Mouse (Mus musculus): ENCODE measurements around the gene Dnah6. TPM values are rescaled to one million over a fixed set of nuclear protein-coding genes. Genes with fewer than 3 reads are reported as not detected.
A peak's percentile ranks its signal among the peaks of the same experiment; 100 is the strongest.

The Dnah6 gene
- polyA plus RNA-seq (2014; fragmentation: Nextera tagmentation; extraction: Ambion mirVana): 0.42 and 0.71 TPM in 2 replicates

GRCm38 (mm10) chr6:73221189-73221957, at the start of gene Dnah6:
TSS of gene Dnah6 (minus strand) at chr6:73221651.
- Histone ChIP-seq H3K9me3 (ENCODE audit: control insufficient read depth, low read length) (no peaks in the 10 kb centered on the region), H3K27ac (ENCODE audit: low read depth, low read length) (no peak within 1 kb of the TSS)

GRCm38 (mm10) chr6:73269374-73269773, 47.9 kb upstream of the Dnah6 start:
- no peak overlapping the region for H3K27ac ChIP-seq (ENCODE audit: low read depth, low read length)
- H3K4me1 ChIP-seq (replicated peaks; ENCODE audit: control insufficient read depth, insufficient read depth, low read length): no peaks in the 10 kb centered on the region
- no peak for ATAC-seq (ENCODE audit: low FRiP score)
- no peak overlapping the region for H3K4me2 ChIP-seq (replicated peaks; ENCODE audit: low read depth, low read length)
- H3K36me3 ChIP-seq (ENCODE audit: control insufficient read depth, insufficient read depth, low read length): 0 out of 2 replicates have a peak, but pooled peaks cover 2% of the 10 kb centered on the region
- no peak overlapping the region for H3K4me3 ChIP-seq (ENCODE audit: low read depth, low read length)
- DNase-seq (ENCODE audit: low spot score): no peak
- H3K9me3 ChIP-seq (ENCODE audit: control insufficient read depth, low read length): no peaks in the 10 kb centered on the region
- H3K9ac ChIP-seq (ENCODE audit: low read depth, low read length): no peak overlapping the region
- 96% methylated on average over 3 of the region's 3 CpGs for WGBS
- no peaks in the 10 kb centered on the region for H3K27me3 ChIP-seq (ENCODE audit: control insufficient read depth, insufficient read depth, low read length)

More at GRCm38 (mm10) chr6:73221189-73221957, at the start of gene Dnah6:
- Histone ChIP-seq H3K9ac (ENCODE audit: low read depth, low read length) (peak within 1 kb of the TSS; percentile 15; the same call in 1 of the 2 replicates), H3K36me3 (ENCODE audit: control insufficient read depth, insufficient read depth, low read length) (no peaks in the 10 kb centered on the region), H3K4me3 (ENCODE audit: low read depth, low read length) (peak within 1 kb of the TSS; percentile 30), H3K27me3 (ENCODE audit: control insufficient read depth, insufficient read depth, low read length) (no peaks in the 10 kb centered on the region), H3K4me1 (replicated peaks; ENCODE audit: control insufficient read depth, insufficient read depth, low read length) (no peaks in the 10 kb centered on the region), H3K4me2 (replicated peaks; ENCODE audit: low read depth, low read length) (peak within 1 kb of the TSS; percentile 42)
- DNase-seq (ENCODE audit: low spot score) (peak; percentile 87), ATAC-seq (ENCODE audit: low FRiP score) (peak; percentile 100)
- WGBS: 32% methylated on average over 25 of the region's 25 CpGs

GRCm38 (mm10) chr6:73267738-73268311, 46.4 kb upstream of the Dnah6 start:
- Histone ChIP-seq H3K27ac (ENCODE audit: low read depth, low read length) (no peak overlapping the region), H3K9ac (ENCODE audit: low read depth, low read length) (no peak overlapping the region), H3K4me1 (replicated peaks; ENCODE audit: control insufficient read depth, insufficient read depth, low read length) (no peaks in the 10 kb centered on the region), H3K9me3 (ENCODE audit: control insufficient read depth, low read length) (no peaks in the 10 kb centered on the region), H3K4me2 (replicated peaks; ENCODE audit: low read depth, low read length) (no peak overlapping the region), H3K27me3 (ENCODE audit: control insufficient read depth, insufficient read depth, low read length) (no peaks in the 10 kb centered on the region), H3K36me3 (ENCODE audit: control insufficient read depth, insufficient read depth, low read length) (0 out of 2 replicates have a peak, but pooled peaks cover 2% of the 10 kb centered on the region), H3K4me3 (ENCODE audit: low read depth, low read length) (no peak overlapping the region)
- no peak for DNase-seq (ENCODE audit: low spot score)
- 96% methylated on average over 8 of the region's 8 CpGs for WGBS
- no peak for ATAC-seq (ENCODE audit: low FRiP score)

- H3K4me1 ChIP-seq (replicated peaks; ENCODE audit: control insufficient read depth, insufficient read depth, low read length): no peaks in the 10 kb centered on the region
- H3K9me3 ChIP-seq (ENCODE audit: control insufficient read depth, low read length): no peaks in the 10 kb centered on the region
- DNase-seq (ENCODE audit: low spot score) (no peak), ATAC-seq (ENCODE audit: low FRiP score) (no peak)
- no peaks in the 10 kb centered on the region for H3K36me3 ChIP-seq (ENCODE audit: control insufficient read depth, insufficient read depth, low read length)
- H3K4me2 ChIP-seq (replicated peaks; ENCODE audit: low read depth, low read length): no peak overlapping the region
- no peaks in the 10 kb centered on the region for H3K27me3 ChIP-seq (ENCODE audit: control insufficient read depth, insufficient read depth, low read length)
- no peak overlapping the region for H3K27ac ChIP-seq (ENCODE audit: low read depth, low read length)
- no peak overlapping the region for H3K4me3 ChIP-seq (ENCODE audit: low read depth, low read length)
- no peak overlapping the region for H3K9ac ChIP-seq (ENCODE audit: low read depth, low read length)
- 42% methylated on average over 2 of the region's 2 CpGs for WGBS
These were observed 43.4 kb upstream of the Dnah6 start for GRCm38 (mm10) chr6:73264801-73265200.

- H3K27me3 ChIP-seq (ENCODE audit: control insufficient read depth, insufficient read depth, low read length): no peaks in the 10 kb centered on the region
- DNase-seq (ENCODE audit: low spot score): no peak
- no peak for ATAC-seq (ENCODE audit: low FRiP score)
- H3K9me3 ChIP-seq (ENCODE audit: control insufficient read depth, low read length): no peaks in the 10 kb centered on the region
- no peaks in the 10 kb centered on the region for H3K4me1 ChIP-seq (replicated peaks; ENCODE audit: control insufficient read depth, insufficient read depth, low read length)
- H3K4me2 ChIP-seq (replicated peaks; ENCODE audit: low read depth, low read length): no peak overlapping the region
- no peak overlapping the region for H3K4me3 ChIP-seq (ENCODE audit: low read depth, low read length)
- H3K9ac ChIP-seq (ENCODE audit: low read depth, low read length): no peak overlapping the region
- no peak overlapping the region for H3K27ac ChIP-seq (ENCODE audit: low read depth, low read length)
- no peaks in the 10 kb centered on the region; the same call in 1 of the 2 replicates for H3K36me3 ChIP-seq (ENCODE audit: control insufficient read depth, insufficient read depth, low read length)
- WGBS: 90% methylated on average over 6 of the region's 6 CpGs
These were observed 38.7 kb upstream of the Dnah6 start for GRCm38 (mm10) chr6:73260110-73260509.

- no peaks in the 10 kb centered on the region for H3K27me3 ChIP-seq (ENCODE audit: control insufficient read depth, insufficient read depth, low read length)
- no peaks in the 10 kb centered on the region for H3K4me1 ChIP-seq (replicated peaks; ENCODE audit: control insufficient read depth, insufficient read depth, low read length)
- no peak overlapping the region for H3K4me2 ChIP-seq (replicated peaks; ENCODE audit: low read depth, low read length)
- 97% methylated on average over 7 of the region's 7 CpGs for WGBS
- no peak overlapping the region for H3K9ac ChIP-seq (ENCODE audit: low read depth, low read length)
- H3K4me3 ChIP-seq (ENCODE audit: low read depth, low read length): no peak overlapping the region
- ATAC-seq (ENCODE audit: low FRiP score) (no peak), DNase-seq (ENCODE audit: low spot score) (no peak)
- H3K27ac ChIP-seq (ENCODE audit: low read depth, low read length): no peak overlapping the region
- no peaks in the 10 kb centered on the region for H3K9me3 ChIP-seq (ENCODE audit: control insufficient read depth, low read length)
- H3K36me3 ChIP-seq (ENCODE audit: control insufficient read depth, insufficient read depth, low read length): no peaks in the 10 kb centered on the region; the same call in 1 of the 2 replicates
These were observed 35.6 kb upstream of the Dnah6 start for GRCm38 (mm10) chr6:73257068-73257467.

GRCm38 (mm10) chr6:73254307-73255228, 33.1 kb upstream of the Dnah6 start:
- Histone ChIP-seq H3K4me1 (replicated peaks; ENCODE audit: control insufficient read depth, insufficient read depth, low read length) (no peaks in the 10 kb centered on the region), H3K27ac (ENCODE audit: low read depth, low read length) (no peak overlapping the region), H3K36me3 (ENCODE audit: control insufficient read depth, insufficient read depth, low read length) (no peaks in the 10 kb centered on the region; the same call in 1 of the 2 replicates), H3K27me3 (ENCODE audit: control insufficient read depth, insufficient read depth, low read length) (no peaks in the 10 kb centered on the region), H3K9me3 (ENCODE audit: control insufficient read depth, low read length) (no peaks in the 10 kb centered on the region), H3K9ac (ENCODE audit: low read depth, low read length) (no peak overlapping the region), H3K4me3 (ENCODE audit: low read depth, low read length) (no peak overlapping the region), H3K4me2 (replicated peaks; ENCODE audit: low read depth, low read length) (no peak overlapping the region)
- WGBS: 88% methylated on average over 9 of the region's 9 CpGs
- ATAC-seq (ENCODE audit: low FRiP score) (no peak), DNase-seq (ENCODE audit: low spot score) (no peak)

- ATAC-seq (ENCODE audit: low FRiP score) (no peak), DNase-seq (ENCODE audit: low spot score) (no peak)
- H3K27ac ChIP-seq (ENCODE audit: low read depth, low read length): no peak overlapping the region
- H3K4me2 ChIP-seq (replicated peaks; ENCODE audit: low read depth, low read length): no peak overlapping the region
- H3K9me3 ChIP-seq (ENCODE audit: control insufficient read depth, low read length): no peaks in the 10 kb centered on the region
- H3K27me3 ChIP-seq (ENCODE audit: control insufficient read depth, insufficient read depth, low read length): no peaks in the 10 kb centered on the region
- no peaks in the 10 kb centered on the region for H3K4me1 ChIP-seq (replicated peaks; ENCODE audit: control insufficient read depth, insufficient read depth, low read length)
- WGBS: 92% methylated on average over 4 of the region's 4 CpGs
- no peaks in the 10 kb centered on the region; the same call in 1 of the 2 replicates for H3K36me3 ChIP-seq (ENCODE audit: control insufficient read depth, insufficient read depth, low read length)
- no peak overlapping the region for H3K4me3 ChIP-seq (ENCODE audit: low read depth, low read length)
- H3K9ac ChIP-seq (ENCODE audit: low read depth, low read length): no peak overlapping the region
These were observed 32.1 kb upstream of the Dnah6 start for GRCm38 (mm10) chr6:73253584-73253983.
